ENCODE assay signal across 20 mouse cellular contexts in genomic region chr8:117458440-117458839, GRCm38 (mm10). TPM values are rescaled to one million over a fixed set of nuclear protein-coding genes. Genes with fewer than 3 reads are reported as not detected.
DNase-seq lines count a peak whose midpoint lies in the region; ATAC-seq and TF ChIP-seq lines count a peak whose summit lies in the region.
"Had no signal": no experiment of that assay in that cellular context is flagged by ENCODE, and none has a peak within 500 bp of the region (broad histone marks: within the 10 kb centered on the region; RNA-seq: fewer than 3 reads in every experiment).

No protein-coding gene starts in this region.

- no peak for TF ChIP-seq CTCF in heart, postnatal 0 days (IDR thresholded peaks at IDR 0.05; ENCODE audit: low read depth)
- no peak for TF ChIP-seq CTCF in midbrain, postnatal 0 days (IDR thresholded peaks at IDR 0.05)
- TF ChIP-seq CTCF in stomach, postnatal 0 days (IDR thresholded peaks at IDR 0.05; ENCODE audit: low read depth) = no peak

- no peak overlapping the region for H3K27ac ChIP-seq in heart, postnatal 0 days (ENCODE audit: low read depth)
- 0 out of 2 replicates have a peak overlapping the region, but pooled peaks have one; percentile 12 for H3K27ac ChIP-seq in midbrain, embryonic 13.5 days
- H3K27ac ChIP-seq in midbrain, postnatal 0 days (ENCODE audit: low read depth, low read length) = no peak overlapping the region
- no peak overlapping the region for H3K27ac ChIP-seq in intestine, embryonic 15.5 days
- H3K27ac ChIP-seq in stomach, postnatal 0 days (replicated peaks) = no peak overlapping the region
- H3K27ac ChIP-seq: forebrain, embryonic 15.5 days; lung, embryonic 15.5 days had no signal

- peaks cover 31% of the 10 kb centered on the region for H3K36me3 ChIP-seq in heart, postnatal 0 days (replicated peaks; ENCODE audit: control insufficient read depth, insufficient read depth, low read length)
- peaks cover 64% of the 10 kb centered on the region for H3K36me3 ChIP-seq in midbrain, embryonic 13.5 days
- H3K36me3 ChIP-seq in midbrain, postnatal 0 days (ENCODE audit: insufficient read depth, low read length) = peaks cover 43% of the 10 kb centered on the region
- peaks cover 33% of the 10 kb centered on the region for H3K36me3 ChIP-seq in intestine, embryonic 15.5 days
- peaks cover 25% of the 10 kb centered on the region for H3K36me3 ChIP-seq in stomach, postnatal 0 days (ENCODE audit: control insufficient read depth, insufficient read depth, low read length)

- WGBS in heart, postnatal 0 days = 50% methylated on average over 4 of the region's 5 CpGs
- 73% methylated on average over 3 of the region's 5 CpGs for WGBS in midbrain, embryonic 13.5 days
- 56% methylated on average over 3 of the region's 5 CpGs for WGBS in midbrain, postnatal 0 days
- WGBS in intestine, embryonic 15.5 days = 41% methylated on average over 3 of the region's 5 CpGs
- WGBS in stomach, postnatal 0 days = 46% methylated on average over 3 of the region's 5 CpGs

- H3K27me3 ChIP-seq in heart, postnatal 0 days (ENCODE audit: control insufficient read depth, insufficient read depth, low read length) = no peaks in the 10 kb centered on the region
- H3K27me3 ChIP-seq in midbrain, embryonic 13.5 days = no peaks in the 10 kb centered on the region
- no peaks in the 10 kb centered on the region for H3K27me3 ChIP-seq in midbrain, postnatal 0 days (ENCODE audit: insufficient read depth, low read length)
- H3K27me3 ChIP-seq in intestine, embryonic 15.5 days (replicated peaks) = no peaks in the 10 kb centered on the region
- H3K27me3 ChIP-seq in stomach, postnatal 0 days (ENCODE audit: control insufficient read depth, insufficient read depth, low read length) = no peaks in the 10 kb centered on the region
- H3K27me3 ChIP-seq: CH12.LX; forebrain, embryonic 15.5 days; lung, embryonic 15.5 days; neural tube, embryonic 13.5 days had no signal

- H3K9ac ChIP-seq in heart, postnatal 0 days (replicated peaks; ENCODE audit: low read depth, low read length) = no peak overlapping the region
- H3K9ac ChIP-seq in midbrain, embryonic 13.5 days (replicated peaks) = no peak overlapping the region
- H3K9ac ChIP-seq in midbrain, postnatal 0 days (replicated peaks; ENCODE audit: low read length, poor library complexity, severe bottlenecking) = no peak overlapping the region
- H3K9ac ChIP-seq in intestine, embryonic 15.5 days = no peak overlapping the region
- no peak overlapping the region for H3K9ac ChIP-seq in stomach, postnatal 0 days (ENCODE audit: low read length)
- H3K9ac ChIP-seq: forebrain, embryonic 15.5 days; lung, embryonic 15.5 days; neural tube, embryonic 13.5 days had no signal

- no peak overlapping the region for H3K4me2 ChIP-seq in heart, postnatal 0 days (ENCODE audit: low read depth, low read length)
- no peak overlapping the region for H3K4me2 ChIP-seq in midbrain, embryonic 13.5 days (replicated peaks)
- no peak overlapping the region for H3K4me2 ChIP-seq in midbrain, postnatal 0 days (ENCODE audit: low read depth, low read length, poor library complexity, severe bottlenecking)
- H3K4me2 ChIP-seq in intestine, embryonic 15.5 days (replicated peaks) = no peak overlapping the region
- H3K4me2 ChIP-seq in stomach, postnatal 0 days (replicated peaks; ENCODE audit: low read depth) = no peak overlapping the region
- H3K4me2 ChIP-seq: forebrain, embryonic 15.5 days; heart, embryonic 11.5 days; liver, embryonic 11.5 days; lung, embryonic 15.5 days; neural tube, embryonic 13.5 days had no signal

- H3K9me3 ChIP-seq in heart, postnatal 0 days (replicated peaks; ENCODE audit: control insufficient read depth, low read length) = no peaks in the 10 kb centered on the region
- H3K9me3 ChIP-seq in midbrain, embryonic 13.5 days = no peaks in the 10 kb centered on the region
- H3K9me3 ChIP-seq in midbrain, postnatal 0 days (ENCODE audit: low read length) = no peaks in the 10 kb centered on the region
- no peaks in the 10 kb centered on the region for H3K9me3 ChIP-seq in intestine, embryonic 15.5 days
- H3K9me3 ChIP-seq in stomach, postnatal 0 days (ENCODE audit: control insufficient read depth, low read length) = no peaks in the 10 kb centered on the region
- H3K9me3 ChIP-seq: forebrain, embryonic 15.5 days; lung, embryonic 15.5 days; neural tube, embryonic 13.5 days had no signal

- 0 out of 2 replicates have a peak, but pooled peaks have one; percentile 33 for ATAC-seq in heart, postnatal 0 days (ENCODE audit: insufficient read depth, low read depth)
- no peak for ATAC-seq in midbrain, embryonic 13.5 days
- no peak for ATAC-seq in midbrain, postnatal 0 days (ENCODE audit: low FRiP score)
- ATAC-seq in intestine, embryonic 15.5 days = peak; percentile 36; the same call in 1 of the 2 replicates
- ATAC-seq in stomach, postnatal 0 days (ENCODE audit: low FRiP score, low TSS enrichment) = 0 out of 2 replicates have a peak, but pooled peaks have one; percentile 19
- ATAC-seq: forebrain, embryonic 15.5 days had no signal

- H3K4me1 ChIP-seq in heart, postnatal 0 days (ENCODE audit: control insufficient read depth, insufficient read depth) = no peaks in the 10 kb centered on the region
- peaks cover 6% of the 10 kb centered on the region; the same call in 1 of the 2 replicates for H3K4me1 ChIP-seq in midbrain, embryonic 13.5 days (replicated peaks)
- H3K4me1 ChIP-seq in midbrain, postnatal 0 days (ENCODE audit: insufficient read depth, low read length) = no peaks in the 10 kb centered on the region
- H3K4me1 ChIP-seq in intestine, embryonic 15.5 days (replicated peaks) = 0 out of 2 replicates have a peak, but pooled peaks cover 4% of the 10 kb centered on the region
- H3K4me1 ChIP-seq in stomach, postnatal 0 days (replicated peaks; ENCODE audit: control insufficient read depth, insufficient read depth) = no peaks in the 10 kb centered on the region
- H3K4me1 ChIP-seq: forebrain, embryonic 15.5 days; lung, embryonic 15.5 days had no signal

- no peak overlapping the region for H3K4me3 ChIP-seq in heart, postnatal 0 days (ENCODE audit: low read depth, low read length)
- H3K4me3 ChIP-seq in midbrain, embryonic 13.5 days (replicated peaks) = no peak overlapping the region
- no peak overlapping the region for H3K4me3 ChIP-seq in midbrain, postnatal 0 days (ENCODE audit: low read depth, low read length)
- H3K4me3 ChIP-seq in intestine, embryonic 15.5 days (replicated peaks) = no peak overlapping the region
- no peak overlapping the region for H3K4me3 ChIP-seq in stomach, postnatal 0 days (ENCODE audit: low read depth, low read length)
- H3K4me3 ChIP-seq: erythroblast, embryonic 14.5 days; forebrain, embryonic 15.5 days; lung, embryonic 15.5 days; neural tube, embryonic 13.5 days had no signal

- DNase-seq in heart, postnatal 0 days (ENCODE audit: low spot score) = no peak
- DNase-seq in heart, adult 11 months = no peak
- no peak for DNase-seq in midbrain, postnatal 0 days (ENCODE audit: low spot score)
- DNase-seq in stomach, postnatal 0 days (ENCODE audit: low spot score) = no peak
- DNase-seq in retina, postnatal 1 day = no peak
- no peak for DNase-seq in spleen, postnatal 4 days (ENCODE audit: low spot score in 2 of 2)
- DNase-seq: adrenal gland, postnatal 25 days; cerebellum, adult 2 months; kidney, postnatal 36 days; layer of hippocampus, postnatal 36 days; right cerebral cortex, postnatal 14 days had no signal

- no peak for TF ChIP-seq EP300 in heart, postnatal 0 days (IDR thresholded peaks at IDR 0.05; ENCODE audit: low read depth)
- no peak for TF ChIP-seq EP300 in stomach, postnatal 0 days (optimal IDR thresholded peaks at IDR 0.05)

RNA-seq across cellular contexts. Expression of gene Plcg2, which starts 39.7 kb away (rescaled TPM):
- 8.8 and 9.2 TPM in 2 replicates for total RNA-seq in heart, postnatal 0 days (2014; rRNA removed; ENCODE audit: low replicate concordance)
- polyA plus RNA-seq in heart, postnatal 0 days (2015; fragmentation: Nextera tagmentation; extraction: Ambion mirVana) = 4.9 and 5.0 TPM in 2 replicates
- polyA plus RNA-seq in midbrain, embryonic 13.5 days (2015; fragmentation: Nextera tagmentation; extraction: Ambion mirVana) = 0.90 and 1.0 TPM in 2 replicates
- 2.4 and 2.6 TPM in 2 replicates for total RNA-seq in midbrain, postnatal 0 days (2014; rRNA removed)
- 1.5 and 1.9 TPM in 2 replicates for polyA plus RNA-seq in midbrain, postnatal 0 days (2015; fragmentation: Nextera tagmentation; extraction: Ambion mirVana)
- polyA plus RNA-seq in intestine, embryonic 15.5 days (2015; fragmentation: Nextera tagmentation; extraction: Ambion mirVana) = 4.1 and 4.2 TPM in 2 replicates
- polyA plus RNA-seq in stomach, postnatal 0 days (2015; fragmentation: Nextera tagmentation; extraction: Ambion mirVana) = 2.3 and 2.4 TPM in 2 replicates

Comparison
In these comparisons a context has a peak if more than half of its experiments do, and no peak if none do; other contexts are left out.
1. ATAC-seq: peak in heart, postnatal 0 days (single experiment), intestine, embryonic 15.5 days (single experiment) and stomach, postnatal 0 days (single experiment); none in midbrain, embryonic 13.5 days (single experiment) and midbrain, postnatal 0 days (single experiment).